Mouse (Mus musculus) T-helper 1 cell (primary cell): Measurements from ENCODE around the gene Rptor.
"Not testable (repeated sequence)": the region's sequence is repeated elsewhere in the genome, so short reads cannot be mapped to it uniquely, and the experiment has no call there.

Experiments used
- in situ Hi-C: fragments of 300-600 bp; cut with MboI, MseI; formaldehyde crosslinking; loops from one replicate; pipeline ENCODE4 v1.15.1; 2025; ENCODE audit warnings: high pct_unique_total_duplicates

Gene Rptor

DNA sequence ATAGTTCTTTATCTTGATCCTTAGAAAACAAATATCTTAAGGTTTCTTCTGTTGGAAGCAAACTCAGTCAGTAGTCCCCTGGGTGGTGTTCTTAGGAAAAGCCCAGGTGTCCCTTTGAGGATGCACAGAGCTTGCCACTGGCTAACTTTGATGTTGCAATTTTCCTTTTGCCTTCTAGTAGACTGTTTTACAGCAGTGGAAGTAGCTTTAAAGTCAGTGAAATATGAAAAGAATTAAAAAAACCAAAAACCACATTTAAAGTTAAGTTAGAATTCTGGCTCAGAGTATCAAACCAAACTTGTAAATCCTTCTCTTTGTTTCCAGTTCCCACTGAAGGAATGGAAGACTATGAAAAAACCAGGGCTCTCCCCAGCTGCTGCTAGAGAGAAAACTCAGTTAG is 47.8 kb downstream of the Rptor start:
- in situ Hi-C loops: no loop called here

DNA sequence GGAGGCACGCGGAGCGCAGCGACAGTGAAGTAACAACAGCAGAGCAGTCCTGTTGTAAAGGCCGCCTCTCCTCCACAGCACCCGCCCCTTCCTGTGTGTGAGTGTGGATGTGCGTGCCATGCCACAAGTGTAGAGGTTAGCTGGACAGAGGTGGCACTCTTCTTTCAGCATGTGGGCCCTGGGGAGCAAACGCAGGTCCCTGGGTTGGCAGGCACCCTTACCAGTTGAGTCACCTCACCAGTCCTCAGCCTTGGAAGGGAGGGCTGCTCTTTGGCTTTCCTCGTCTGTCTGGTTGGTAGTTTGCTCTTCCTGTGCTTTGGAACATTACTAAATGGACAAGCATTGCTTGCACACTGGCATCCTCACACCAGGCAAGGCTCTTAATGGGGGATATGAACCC is 50.6 kb downstream of the Rptor start:
- in situ Hi-C loops: no loop called here

DNA sequence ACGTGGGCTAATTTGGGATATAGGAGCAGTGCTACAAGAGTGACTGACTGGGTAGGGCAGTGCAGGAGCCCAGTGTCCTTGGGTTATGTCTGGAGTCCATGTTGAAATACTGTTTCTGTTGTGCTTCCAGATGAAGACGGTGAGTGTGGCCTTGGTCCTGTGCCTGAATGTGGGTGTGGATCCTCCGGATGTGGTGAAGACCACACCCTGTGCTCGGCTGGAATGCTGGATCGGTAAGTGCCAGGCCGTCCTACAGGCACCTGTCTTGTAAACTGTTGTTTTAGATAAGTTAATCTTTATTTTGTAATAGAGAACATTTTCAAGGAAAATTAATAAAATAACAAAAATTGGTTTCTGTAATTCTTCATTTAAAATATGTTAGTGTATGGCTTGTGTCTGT is 54.8 kb downstream of the Rptor start:
- in situ Hi-C loops: loop anchor here (5.0 kb wide), 1 partner anchor 1280 kb away; no protein-coding TSS in a partner anchor

DNA sequence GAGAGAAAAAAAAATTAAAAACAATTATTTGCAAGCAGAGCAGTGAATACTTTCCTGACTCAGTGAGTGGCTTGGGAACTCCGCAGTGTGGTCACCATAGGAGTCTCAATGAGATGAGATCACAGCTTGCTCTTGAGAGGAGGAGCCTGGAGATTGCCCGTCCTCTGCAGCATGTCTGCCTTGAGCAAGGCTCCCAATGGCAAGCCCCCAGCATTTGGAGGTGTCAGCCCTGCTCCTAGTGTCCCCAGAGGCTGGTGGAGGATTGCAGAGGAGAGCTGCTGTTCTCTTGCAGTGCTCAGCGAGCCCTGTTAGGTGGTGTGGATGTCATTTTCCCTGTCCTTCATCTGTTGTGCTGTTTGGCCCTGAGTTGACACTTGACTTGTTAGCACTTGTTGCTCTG is 56.6 kb downstream of the Rptor start:
- in situ Hi-C loops: loop anchor here (5.0 kb wide), 1 partner anchor 1278 kb away; no protein-coding TSS in a partner anchor

DNA sequence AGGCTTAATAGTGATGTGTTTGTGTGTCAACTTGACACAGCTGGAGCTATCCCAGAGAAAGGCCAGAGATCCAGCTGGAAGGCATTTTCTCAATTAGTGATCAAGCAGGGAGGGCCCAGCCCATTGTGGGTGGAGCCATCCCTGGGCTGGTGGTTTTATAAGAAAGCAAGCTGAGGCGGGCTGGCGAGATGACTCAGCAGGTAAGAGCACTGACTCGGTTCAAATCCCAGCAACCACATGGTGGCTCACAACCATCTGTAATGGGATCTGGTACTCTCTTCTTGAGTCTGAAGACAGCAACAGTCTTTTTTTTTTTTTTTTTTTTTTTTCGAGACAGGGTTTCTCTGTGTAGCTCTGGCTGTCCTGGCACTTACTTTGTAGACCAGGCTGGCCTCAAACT is 58.8 kb downstream of the Rptor start:
- in situ Hi-C loops: not testable (repeated sequence)

DNA sequence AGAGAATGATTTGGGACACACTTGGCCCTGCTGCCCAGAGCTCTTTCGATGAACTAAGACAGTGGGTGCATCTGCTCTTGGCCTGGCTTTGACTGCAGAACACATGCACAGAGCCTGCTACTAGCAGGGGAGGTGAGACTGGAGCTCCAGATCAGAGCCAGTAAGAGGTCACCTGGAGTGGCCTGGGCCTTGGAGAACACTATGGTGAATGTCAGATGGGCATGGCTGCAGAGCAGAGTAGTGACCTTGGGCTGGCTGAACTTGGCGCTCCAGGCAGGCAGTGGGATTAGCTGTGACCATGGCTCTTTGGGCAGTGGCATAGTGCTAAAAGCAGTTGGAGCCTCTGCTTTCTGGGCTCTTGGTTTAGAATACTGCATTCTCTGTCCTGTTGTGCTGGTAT is 61.2 kb downstream of the Rptor start:
- in situ Hi-C loops: no loop called here

DNA sequence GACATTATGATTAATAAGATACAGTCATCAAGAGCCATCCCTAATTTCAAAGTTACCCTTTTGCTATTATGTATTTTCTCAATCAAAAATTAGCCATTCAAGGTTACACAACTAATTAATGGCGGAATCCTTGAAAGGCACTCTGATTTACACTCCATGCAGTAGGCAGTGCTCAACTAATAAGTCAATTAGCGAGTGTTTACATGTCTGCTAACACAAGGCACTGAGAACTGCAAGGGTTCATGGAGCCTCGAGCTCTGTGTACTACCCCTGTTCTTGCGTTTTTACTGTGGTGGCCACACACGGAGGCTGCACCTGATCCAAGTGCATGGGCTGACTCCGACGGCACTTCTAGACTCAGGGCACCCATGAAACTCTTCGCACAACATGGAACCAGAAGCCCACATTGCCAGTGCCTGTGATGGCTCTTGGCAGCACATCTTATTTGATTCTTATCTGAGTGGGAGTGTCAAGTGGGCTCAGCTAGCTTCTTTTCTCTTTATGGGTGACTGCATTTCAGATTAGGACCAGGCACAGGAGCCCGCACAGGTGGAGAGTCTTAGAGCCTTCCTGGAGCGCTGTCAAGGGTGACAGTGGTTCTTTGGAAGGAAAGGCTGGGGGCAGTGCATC is 62.1 kb downstream of the Rptor start:
- in situ Hi-C loops: no loop called here

DNA sequence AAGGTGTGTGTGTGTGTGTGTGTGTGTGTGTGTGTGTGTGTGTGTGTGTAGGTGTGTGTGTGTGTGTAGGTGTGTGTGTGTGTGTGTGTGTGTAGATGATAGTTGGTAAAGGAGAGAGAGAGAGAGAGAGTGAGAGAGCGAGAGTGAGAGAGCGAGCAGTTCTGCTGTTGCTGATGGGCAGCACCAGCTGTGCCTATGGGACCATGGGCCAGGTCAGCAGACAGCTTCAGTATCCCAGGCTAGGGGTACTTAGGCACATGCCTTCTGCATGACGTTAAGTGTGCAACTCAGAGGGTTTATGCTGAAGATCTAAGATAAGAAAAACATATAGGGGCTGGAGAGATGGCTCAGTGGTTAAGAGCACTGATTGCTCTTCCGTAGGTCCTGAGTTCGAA is 62.6 kb downstream of the Rptor start:
- in situ Hi-C loops: no loop called here

DNA sequence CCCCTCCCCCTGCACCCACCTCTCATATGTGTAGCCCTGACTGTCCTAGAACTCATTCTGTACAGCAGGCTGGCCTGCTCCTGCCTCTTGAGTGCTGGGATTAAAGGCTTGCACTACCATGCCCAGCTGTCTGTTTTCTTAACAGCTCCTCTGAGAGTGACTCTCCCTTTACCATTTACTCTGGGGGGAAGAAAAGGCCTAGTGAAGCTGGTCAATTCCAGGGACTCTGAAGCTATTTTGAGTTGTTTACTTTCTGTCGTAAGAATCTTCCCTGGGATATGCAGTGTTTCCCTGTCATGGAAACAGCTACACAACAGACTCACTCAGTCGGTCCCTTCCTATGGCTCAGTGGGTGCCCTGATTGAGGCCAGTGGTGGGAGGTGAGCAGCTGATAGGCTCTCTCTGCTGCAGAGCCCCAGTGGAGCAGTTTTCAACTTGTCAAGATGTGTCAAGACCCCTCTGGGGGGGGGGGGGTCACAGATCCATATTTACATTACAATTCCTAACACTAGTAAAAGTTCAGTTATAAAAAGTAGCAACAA is 63.9 kb downstream of the Rptor start:
- in situ Hi-C loops: no loop called here

DNA sequence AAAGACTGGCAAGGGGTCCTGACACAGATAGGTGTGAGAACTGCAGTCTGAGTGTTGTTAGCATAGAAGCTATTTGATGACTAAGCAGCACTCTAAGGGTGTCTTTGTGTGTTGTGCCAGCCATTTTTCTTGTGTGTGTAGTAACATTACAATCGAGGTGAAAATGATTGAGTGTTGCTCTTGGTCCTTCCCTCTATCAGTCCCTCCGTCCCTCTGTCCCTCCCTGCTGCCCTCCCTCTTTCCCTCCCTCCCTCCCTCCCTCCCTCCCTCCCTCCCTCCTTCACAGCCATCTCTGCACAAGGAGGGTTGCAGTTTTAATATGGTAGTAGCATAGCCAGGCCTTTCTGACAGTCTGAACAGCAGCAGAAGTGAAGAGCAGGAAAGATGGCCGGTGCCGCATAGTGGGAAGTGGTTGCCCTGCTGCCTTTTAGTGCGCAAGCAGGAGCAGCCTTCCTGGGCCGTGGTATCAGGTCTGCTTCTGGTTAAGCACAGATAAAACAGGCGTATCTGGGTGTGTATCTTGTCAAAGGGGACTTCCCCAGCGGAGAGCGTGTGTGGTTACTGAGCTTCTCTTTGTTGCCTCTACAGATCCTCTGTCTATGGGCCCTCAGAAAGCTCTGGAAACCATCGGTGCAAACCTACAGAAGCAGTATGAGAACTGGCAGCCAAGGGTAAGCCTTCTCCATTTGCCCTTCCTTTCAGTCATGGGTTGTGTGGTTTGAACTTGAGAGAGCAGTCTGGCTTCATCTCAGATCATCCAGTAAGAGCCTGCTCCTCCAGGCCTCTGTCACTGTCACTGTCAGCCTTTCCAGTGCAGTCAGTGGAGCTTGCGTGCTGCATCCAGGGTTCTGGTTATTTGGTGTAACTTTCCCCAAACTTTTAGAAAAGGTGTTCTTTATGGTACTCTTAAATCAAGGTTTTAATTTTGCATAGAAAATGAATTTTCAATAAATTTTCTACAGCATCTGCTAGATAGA is 68.3 kb downstream of the Rptor start:
- in situ Hi-C loops: loop anchor here (10.0 kb wide), 1 partner anchor 804 kb away; no protein-coding TSS in a partner anchor

DNA sequence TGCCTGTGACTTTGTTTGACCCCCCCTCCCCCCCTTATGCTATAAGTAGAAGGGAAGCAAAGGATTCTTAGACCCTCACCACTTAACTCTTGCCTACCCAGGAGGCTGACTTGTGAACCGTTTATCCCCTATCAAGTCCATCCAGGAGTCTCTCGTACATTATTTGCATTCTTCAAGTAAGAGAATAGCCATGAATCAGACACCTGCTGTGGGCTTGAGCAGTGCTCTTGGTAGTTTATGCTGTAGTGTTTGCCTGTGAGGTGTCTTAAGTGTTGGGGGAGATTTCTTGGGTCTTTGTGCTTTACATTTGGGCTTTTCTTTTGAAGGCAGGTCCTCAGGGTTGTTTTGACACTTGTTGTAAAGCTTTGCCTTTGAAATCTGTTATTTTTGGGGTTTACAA is 69.3 kb downstream of the Rptor start:
- in situ Hi-C loops: loop anchor here (10.0 kb wide), 1 partner anchor 803 kb away; no protein-coding TSS in a partner anchor

DNA sequence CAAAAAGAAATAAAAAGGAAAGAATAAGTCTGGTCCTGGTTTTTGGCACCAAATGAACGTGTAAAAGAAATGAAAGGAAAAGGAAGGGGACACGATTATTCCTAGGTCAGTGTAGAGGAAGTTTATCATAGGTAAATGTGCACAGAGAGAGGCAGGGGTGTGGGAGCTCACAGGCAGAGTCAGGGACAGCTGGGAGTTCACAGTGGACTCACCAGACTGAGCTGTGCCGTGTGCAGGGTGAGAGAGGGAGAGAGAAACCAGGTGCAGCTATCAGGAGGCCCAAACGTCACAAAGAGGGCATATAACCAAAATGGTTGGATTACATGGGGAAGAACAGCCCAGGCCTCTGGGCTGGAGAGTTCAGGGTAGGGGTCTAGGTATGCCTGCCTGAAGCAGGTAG is 70.1 kb downstream of the Rptor start:
- in situ Hi-C loops: loop anchor here (10.0 kb wide), 1 partner anchor 802 kb away; no protein-coding TSS in a partner anchor

DNA sequence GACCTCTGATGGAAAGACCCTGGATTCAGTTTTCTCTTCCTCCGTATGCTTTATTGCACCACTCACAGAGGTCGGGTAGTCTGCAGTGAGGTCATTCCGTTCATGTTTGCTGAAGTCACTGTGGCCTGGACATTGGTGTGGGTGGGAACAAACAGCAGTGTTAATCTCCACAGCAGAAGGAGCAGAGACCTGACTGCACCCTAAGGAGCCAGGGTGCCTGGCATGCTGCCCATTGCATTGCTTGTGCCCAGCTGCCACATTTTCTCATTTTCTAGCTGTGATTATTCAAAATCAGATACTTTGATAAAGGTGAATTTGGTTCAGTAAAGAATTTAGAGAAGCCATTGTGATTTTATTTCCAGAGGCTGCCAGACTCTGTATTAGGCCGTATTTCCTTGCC is 72.1 kb downstream of the Rptor start:
- in situ Hi-C loops: loop anchor here (5.0 to 10.0 kb wide), 2 partner anchors 52 to 800 kb away; no protein-coding TSS in a partner anchor

DNA sequence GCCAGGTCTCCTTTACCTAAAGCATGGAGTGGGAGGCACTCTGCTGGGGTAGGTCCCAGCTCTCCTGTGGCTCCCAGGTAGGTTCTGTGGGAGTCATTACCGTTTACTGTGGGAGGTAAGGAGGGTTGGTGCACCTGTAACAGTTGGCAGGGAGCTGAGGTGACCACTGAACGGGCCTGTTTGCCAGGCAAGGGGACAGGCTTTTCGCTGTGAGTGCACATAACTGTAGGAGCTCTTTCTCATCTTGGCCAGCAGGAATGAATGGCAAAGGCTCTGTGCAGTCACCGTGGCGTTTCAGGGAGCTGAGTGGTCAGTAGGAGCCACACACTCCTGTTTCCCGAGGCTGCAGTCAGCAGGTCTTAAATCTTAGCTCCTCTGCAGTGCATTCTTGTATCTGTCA is 72.8 kb downstream of the Rptor start:
- in situ Hi-C loops: loop anchor here (5.0 to 10.0 kb wide), 2 partner anchors 52 to 799 kb away; no protein-coding TSS in a partner anchor

DNA sequence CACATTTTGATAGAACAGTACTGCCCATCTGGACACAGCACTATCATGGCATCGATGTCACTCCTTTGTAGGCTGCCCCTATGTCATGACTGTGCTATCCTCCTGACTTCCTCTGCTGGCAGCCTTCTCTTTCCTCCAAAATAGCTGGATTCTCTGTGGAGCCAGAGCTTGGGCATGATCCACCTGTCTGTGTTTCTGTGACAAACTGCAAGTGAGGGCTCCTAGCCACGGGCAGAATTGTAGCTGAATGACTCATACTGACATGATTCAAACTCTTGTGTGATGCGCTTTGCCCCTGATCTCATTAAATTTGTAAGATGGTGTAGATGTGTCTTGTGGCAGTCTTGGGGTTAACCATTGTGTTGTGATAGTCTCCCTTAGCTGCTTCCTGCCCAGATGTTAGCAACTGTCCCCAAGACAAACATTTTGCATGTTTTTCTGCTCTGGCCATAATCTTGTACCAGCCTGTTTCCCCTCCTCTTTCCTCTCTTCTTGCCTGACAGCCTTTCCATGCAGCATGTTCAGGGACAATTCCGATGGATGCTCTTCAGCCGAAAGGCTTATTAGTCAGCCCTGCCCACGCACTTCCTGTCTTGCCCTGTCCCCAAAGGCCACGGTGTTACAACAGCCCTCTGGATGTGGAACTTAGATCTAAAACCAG is 74.2 kb downstream of the Rptor start:
- in situ Hi-C loops: loop anchor here (5.0 to 10.0 kb wide), 2 partner anchors 50 to 798 kb away; no protein-coding TSS in a partner anchor

DNA sequence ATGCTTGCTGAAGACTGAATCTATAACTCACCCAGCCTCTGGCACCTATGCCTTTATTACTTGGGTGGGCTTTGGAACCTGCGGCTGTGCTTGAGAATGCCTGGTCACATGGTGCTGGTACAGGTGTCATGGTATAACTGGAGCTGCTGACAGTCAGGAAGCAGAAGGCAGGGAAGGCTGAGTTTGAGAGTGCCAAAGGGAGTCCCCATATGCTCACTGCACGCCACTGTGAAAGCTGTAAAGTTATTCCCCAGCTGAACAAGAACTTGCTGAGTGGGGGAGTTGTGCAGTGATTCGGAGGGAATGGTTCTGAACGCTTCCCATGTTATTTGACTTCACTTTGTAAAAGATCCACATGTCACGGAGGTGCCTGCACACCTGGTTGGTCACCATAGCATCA is 75.7 kb downstream of the Rptor start:
- in situ Hi-C loops: loop anchor here (5.0 to 10.0 kb wide), 2 partner anchors 49 to 796 kb away; no protein-coding TSS in a partner anchor

DNA sequence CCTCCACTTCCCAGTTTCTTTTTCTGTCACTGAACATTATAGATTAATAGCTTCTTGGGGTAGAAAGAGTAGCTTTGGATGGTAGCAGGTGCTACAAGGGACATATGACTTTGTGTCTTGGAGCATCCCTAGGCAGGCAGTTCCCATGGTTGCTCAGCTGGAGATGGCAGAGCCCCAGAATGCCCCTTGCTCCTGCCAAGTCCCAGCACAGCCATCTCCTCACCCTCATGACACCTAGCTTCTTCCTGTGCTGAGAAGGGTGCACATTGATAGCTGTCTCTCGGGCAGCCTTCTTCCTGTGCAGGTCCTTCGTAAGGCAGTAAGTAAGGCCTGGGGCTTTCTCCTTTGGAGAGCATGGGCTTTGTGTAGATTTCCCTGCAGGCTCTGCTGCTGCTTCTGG is 78.0 kb downstream of the Rptor start:
- in situ Hi-C loops: no loop called here

DNA sequence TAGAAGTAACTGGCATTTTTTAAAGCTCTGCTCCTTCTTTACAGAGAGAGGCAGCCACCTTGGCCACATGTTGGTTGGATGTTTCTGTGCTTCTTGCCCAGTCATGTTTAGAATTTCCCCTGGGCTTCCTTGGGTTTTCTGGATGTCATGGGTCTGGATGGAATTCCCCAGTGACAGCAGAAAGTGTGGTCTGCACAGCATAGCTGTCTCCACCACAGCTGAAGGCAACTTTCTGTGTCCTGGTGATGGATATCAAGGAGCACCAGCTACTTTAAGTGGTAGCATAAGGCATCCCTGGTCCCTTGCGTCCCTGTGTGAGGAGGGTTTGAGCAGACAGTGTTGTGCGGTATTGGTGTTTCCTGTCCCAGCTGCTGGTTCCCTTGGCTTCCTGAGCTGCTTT is 79.6 kb downstream of the Rptor start:
- in situ Hi-C loops: no loop called here

DNA sequence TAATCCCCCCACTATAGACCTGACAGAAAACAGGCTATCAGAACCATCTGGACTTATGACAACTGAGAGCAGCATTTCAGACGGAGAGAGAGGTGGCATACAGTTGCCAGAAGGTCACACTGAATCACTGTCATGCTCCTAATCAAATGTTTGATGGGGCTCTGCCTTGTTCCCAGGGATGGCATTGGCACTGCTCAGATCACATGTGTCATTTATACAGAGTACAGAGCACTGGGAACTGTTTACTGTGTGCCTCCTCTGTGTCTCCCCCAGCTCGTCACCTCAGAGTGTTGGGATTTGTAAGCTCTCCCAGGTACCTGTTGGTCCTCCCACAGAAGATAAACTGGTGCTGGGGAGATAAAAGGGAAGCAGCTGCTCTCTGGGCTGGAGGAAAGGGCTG is 81.1 kb downstream of the Rptor start:
- in situ Hi-C loops: no loop called here

DNA sequence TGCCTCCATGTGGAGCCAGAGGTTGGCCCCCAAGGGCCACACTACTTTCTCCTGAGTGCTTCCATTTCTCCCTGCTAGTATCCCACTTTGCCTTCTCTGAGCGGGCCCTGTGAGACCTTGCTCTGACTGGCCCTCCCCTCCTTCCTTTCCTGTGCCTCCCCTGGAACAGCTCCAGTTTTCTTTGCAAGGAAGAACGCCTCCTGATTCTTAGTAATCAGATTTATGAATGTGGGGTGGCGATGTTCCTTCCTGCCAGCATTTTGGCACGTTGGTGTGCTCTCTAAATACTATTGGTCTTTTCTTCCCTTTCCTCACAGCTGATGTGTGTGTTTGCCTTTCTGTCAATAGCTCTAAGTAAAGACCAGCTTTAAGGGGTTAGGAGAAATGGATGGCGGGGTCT is 82.8 kb downstream of the Rptor start:
- in situ Hi-C loops: no loop called here

DNA sequence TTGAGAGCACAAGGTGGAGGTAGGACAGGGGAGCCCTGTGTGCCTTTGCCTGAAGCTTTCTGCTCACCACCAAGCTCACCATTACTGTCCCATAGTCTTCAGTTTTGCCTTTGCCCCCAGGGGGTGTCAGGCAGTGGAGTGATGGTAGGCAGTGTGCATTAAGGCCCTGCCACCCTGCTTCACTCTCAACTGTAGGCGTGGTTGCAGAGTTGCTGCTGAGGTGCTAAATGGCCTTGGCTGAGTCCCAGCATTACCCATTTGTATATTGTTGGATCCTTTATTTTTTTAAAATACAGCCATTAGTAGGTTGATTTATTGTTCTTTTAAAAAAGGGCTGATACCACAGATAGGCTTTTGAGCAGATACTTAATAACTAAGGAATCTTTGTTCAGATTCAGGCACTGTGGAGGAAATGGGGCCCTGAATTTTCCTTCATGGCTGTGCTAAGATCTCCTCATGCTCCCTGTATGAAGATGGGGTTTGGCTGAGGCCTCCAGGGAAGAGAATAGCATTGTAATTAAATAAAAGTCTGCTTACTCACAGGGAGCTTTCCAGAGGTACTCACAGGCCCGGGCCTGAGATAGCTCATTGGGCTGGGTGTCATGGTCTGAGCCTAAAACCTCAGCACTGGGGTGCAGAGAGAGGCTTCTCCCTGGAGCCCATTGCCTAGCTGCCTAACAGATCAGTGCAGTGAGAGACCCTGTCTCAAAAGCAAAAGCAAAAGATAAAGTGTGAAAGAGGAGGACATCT is 83.4 kb downstream of the Rptor start:
- in situ Hi-C loops: no loop called here
